Mouse (Mus musculus) limb, embryonic 14.5 days (tissue): ENCODE data around the gene Prss2. TPM values are rescaled to one million over a fixed set of nuclear protein-coding genes. Genes with fewer than 3 reads are reported as not detected.

Source experiments
- ATAC-seq: fragments of 200-750 bp; cut with Nextera tagmentation; 2 replicates; pipeline ENCODE4 v1.8.0; 2017; ENCODE audit warnings: low read depth, moderate number of reproducible peaks, moderate TSS enrichment; ENCODE audit not compliant: low FRiP score
- DNase-seq: peaks from one replicate; pipeline ENCODE4 v3.0.0-alpha.2; 2015; ENCODE audit warnings: low spot score
- H3K27ac ChIP-seq: fragments of 300-500 bp; sonication (generic); replicated peaks from 2 replicates; pipeline ENCODE4 v1.5.1; 2014; ENCODE audit warnings: low read depth, mild to moderate bottlenecking, low read length, moderate library complexity, mixed read lengths
- H3K27me3 ChIP-seq: fragments of 300-500 bp; sonication (generic); 2 replicates; pipeline ENCODE4 v1.6.1; 2014; ENCODE audit warnings: low read length, mixed read lengths; ENCODE audit not compliant: control insufficient read depth, insufficient read depth
- H3K36me3 ChIP-seq: fragments of 300-500 bp; sonication (generic); 2 replicates; pipeline ENCODE4 v1.6.1; 2014; ENCODE audit warnings: mild to moderate bottlenecking, low read length, moderate library complexity, mixed read lengths; ENCODE audit not compliant: control insufficient read depth, insufficient read depth
- H3K4me1 ChIP-seq: fragments of 300-500 bp; sonication (generic); 2 replicates; pipeline ENCODE4 v1.6.1; 2014; ENCODE audit warnings: antibody characterized with exemption, low read length, mixed read lengths; ENCODE audit not compliant: control insufficient read depth, insufficient read depth
- H3K4me2 ChIP-seq: fragments of 300-500 bp; sonication (generic); replicated peaks from 2 replicates; pipeline ENCODE4 v1.6.1; 2014; ENCODE audit warnings: low read depth, mild to moderate bottlenecking, low read length, moderate library complexity; ENCODE audit not compliant: severe bottlenecking
- H3K4me3 ChIP-seq: fragments of 300-500 bp; sonication (generic); replicated peaks from 2 replicates; pipeline ENCODE4 v1.5.1; 2014; ENCODE audit warnings: low read length
- H3K9ac ChIP-seq: fragments of 300-500 bp; sonication (generic); 2 replicates; pipeline ENCODE4 v1.6.1; 2014; ENCODE audit warnings: mild to moderate bottlenecking, low read depth, low read length, moderate library complexity; ENCODE audit not compliant: severe bottlenecking
- H3K9me3 ChIP-seq: fragments of 300-500 bp; sonication (generic); 2 replicates; pipeline ENCODE4 v1.6.1; 2016; ENCODE audit warnings: low read length; ENCODE audit not compliant: control insufficient read depth
- POLR2A ChIP-seq: fragments of 200-500 bp; IDR thresholded peaks from 2 replicates; pipeline ENCODE4 v1.8.0; 2012; ENCODE audit warnings: inconsistent platforms, mild to moderate bottlenecking, moderate library complexity, borderline replicate concordance; ENCODE audit not compliant: insufficient read depth, insufficient read length; ENCODE audit errors: extremely low read depth
- WGBS: fragments of 180-500 bp; shearing (Covaris S2); extraction: QIAGEN DNeasy Blood & Tissue Kit; methylation state at CpG from one replicate; pipeline ENCODE4 v1.1.7; 2014; 5-methylcytosine and 5-hydroxymethylcytosine counted together
- polyA plus RNA-seq, 2 experiments: library from polyadenylated mRNA; depleted of rRNA in 1 of 2; stranded (reverse) in 1 of 2; unstranded in 1 of 2; fragments of >200 nt; fragmentation: Nextera tagmentation in 1 of 2; extraction: Ambion mirVana in 1 of 2; gene quantifications; 2 replicates each; pipeline versions ENCODE4 v1.2.1 to v1.2.3; 2012 to 2014

Gene Prss2
- polyA plus RNA-seq, 2 experiments, result 0.08 TPM; not detected in 1

- Histone ChIP-seq H3K4me1 (no peaks in the 10 kb centered on the region), H3K4me3 (no peak overlapping the region), H3K27me3 (0 out of 2 replicates have a peak, but pooled peaks cover 5% of the 10 kb centered on the region), H3K9ac (no peak overlapping the region), H3K4me2 (no peak overlapping the region), H3K27ac (no peak overlapping the region), H3K9me3 (no peaks in the 10 kb centered on the region), H3K36me3 (no peaks in the 10 kb centered on the region)
- WGBS, result 83% methylated on average over 4 of the region's 4 CpGs
- no peak for DNase-seq
- ATAC-seq, result no peak
- no peak for TF ChIP-seq POLR2A
Observed at GRCm38 (mm10) chr6:41545266-41545665, 23.7 kb downstream of the Prss2 start.

DNA sequence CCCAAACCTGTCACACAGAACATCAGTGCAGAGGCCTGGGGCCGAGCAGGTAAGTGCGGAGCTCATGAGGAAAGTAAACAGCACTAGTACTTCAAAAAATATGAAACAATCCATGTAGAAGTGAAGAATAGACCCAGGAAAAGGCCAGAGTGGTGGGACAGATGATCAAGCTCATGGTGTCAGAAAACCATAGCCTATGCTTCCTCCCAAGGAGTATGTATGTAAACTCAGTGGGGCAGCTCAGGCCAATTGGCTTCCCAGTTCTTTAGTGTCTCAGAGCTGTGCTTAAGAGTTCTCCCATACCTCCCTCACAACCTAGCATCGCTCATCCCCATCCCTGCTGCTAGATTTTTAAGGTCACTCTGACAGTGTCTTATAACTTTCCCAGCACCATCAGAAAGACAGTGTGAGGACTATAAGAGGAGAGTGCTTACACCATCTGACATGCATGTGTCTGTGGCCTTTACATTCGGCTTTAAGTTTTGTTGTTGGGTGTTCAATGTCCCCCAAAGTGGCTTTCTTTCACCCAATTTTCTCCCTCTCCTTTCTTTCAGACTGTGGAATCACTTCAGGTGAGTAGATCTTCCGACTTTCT is 25.6 kb downstream of the Prss2 start:
- no peak overlapping the region for H3K27ac ChIP-seq
- H3K4me3 ChIP-seq, result no peak overlapping the region
- H3K36me3 ChIP-seq, result no peaks in the 10 kb centered on the region
- TF ChIP-seq POLR2A, result no peak
- H3K9me3 ChIP-seq, result no peaks in the 10 kb centered on the region
- ATAC-seq (no peak), DNase-seq (no peak)
- WGBS, result 90% methylated on average over 5 of the region's 5 CpGs
- no peak overlapping the region for H3K4me2 ChIP-seq
- H3K9ac ChIP-seq, result no peak overlapping the region
- H3K4me1 ChIP-seq, result no peaks in the 10 kb centered on the region
- H3K27me3 ChIP-seq, result 0 out of 2 replicates have a peak, but pooled peaks cover 5% of the 10 kb centered on the region

GRCm38 (mm10) chr6:41548286-41548685 is 26.7 kb downstream of the Prss2 start:
- H3K27me3 ChIP-seq, result 0 out of 2 replicates have a peak, but pooled peaks cover 4% of the 10 kb centered on the region
- DNase-seq (no peak), ATAC-seq (no peak)
- H3K4me1 ChIP-seq, result no peaks in the 10 kb centered on the region
- H3K4me2 ChIP-seq, result no peak overlapping the region
- no peaks in the 10 kb centered on the region for H3K36me3 ChIP-seq
- H3K4me3 ChIP-seq, result no peak overlapping the region
- TF ChIP-seq POLR2A, result no peak
- no peaks in the 10 kb centered on the region for H3K9me3 ChIP-seq
- WGBS, result 50% methylated on average over 1 of the region's 1 CpGs
- H3K9ac ChIP-seq, result no peak overlapping the region
- H3K27ac ChIP-seq, result no peak overlapping the region

- H3K9ac ChIP-seq, result no peak overlapping the region
- no peak for ATAC-seq
Observed at GRCm38 (mm10) chr6:41553356-41554010, 31.9 kb downstream of the Prss2 start.

DNA sequence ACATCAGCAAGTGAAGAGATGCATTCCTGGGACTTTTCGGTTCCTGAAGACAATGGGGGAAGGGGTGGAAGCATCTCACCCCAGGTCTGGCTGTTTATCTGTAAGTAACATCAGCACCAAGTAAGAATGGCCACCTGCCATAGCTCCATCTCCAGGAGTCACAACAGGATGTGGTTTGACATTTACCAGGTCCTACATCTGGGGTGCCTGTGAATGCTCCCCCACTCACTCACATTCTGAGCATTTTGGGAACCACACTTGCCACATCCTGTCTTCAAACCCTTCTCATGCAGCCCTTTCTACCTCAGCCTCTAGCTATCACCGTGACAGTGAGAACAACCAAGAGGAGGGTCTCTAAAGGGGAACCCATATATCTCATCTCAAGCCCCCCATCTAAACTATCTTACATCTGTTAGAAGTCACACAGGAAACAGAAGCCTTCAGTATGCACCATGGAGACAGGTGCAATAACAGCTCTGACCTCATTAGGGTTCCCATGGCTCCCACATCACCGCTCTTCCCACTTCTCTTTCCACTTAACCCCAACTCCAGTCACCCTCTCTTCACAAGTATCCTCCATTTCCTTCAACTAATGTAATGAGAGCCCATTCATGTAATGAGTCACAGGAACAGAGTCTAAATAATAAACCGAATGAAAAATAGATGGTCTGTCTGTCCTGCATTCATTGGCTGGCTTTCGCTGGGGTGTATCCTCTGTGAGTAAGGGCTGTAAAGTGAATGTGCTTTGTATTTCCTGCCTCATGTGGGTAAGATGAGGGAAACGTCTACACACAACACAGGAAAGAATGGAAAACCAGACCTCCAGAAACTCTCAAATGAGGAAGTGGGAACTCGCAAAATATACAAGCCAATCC is 32.9 kb downstream of the Prss2 start:
- Histone ChIP-seq H3K4me3 (no peak overlapping the region), H3K9me3 (no peaks in the 10 kb centered on the region), H3K4me2 (no peak overlapping the region), H3K36me3 (no peaks in the 10 kb centered on the region), H3K9ac (no peak overlapping the region), H3K27ac (no peak overlapping the region), H3K27me3 (no peaks in the 10 kb centered on the region), H3K4me1 (no peaks in the 10 kb centered on the region)
- DNase-seq (no peak), ATAC-seq (no peak)
- no peak for TF ChIP-seq POLR2A
- WGBS, result 79% methylated on average over 7 of the region's 7 CpGs

More at GRCm38 (mm10) chr6:41553356-41554010, 31.9 kb downstream of the Prss2 start:
- H3K4me2 ChIP-seq, result no peak overlapping the region
- no peaks in the 10 kb centered on the region for H3K27me3 ChIP-seq
- DNase-seq, result no peak
- no peak overlapping the region for H3K27ac ChIP-seq
- no peak for TF ChIP-seq POLR2A
- no peaks in the 10 kb centered on the region for H3K4me1 ChIP-seq
- H3K36me3 ChIP-seq, result no peaks in the 10 kb centered on the region
- H3K9me3 ChIP-seq, result no peaks in the 10 kb centered on the region
- 83% methylated on average over 5 of the region's 5 CpGs for WGBS
- no peak overlapping the region for H3K4me3 ChIP-seq
